Mouse (Mus musculus): ENCODE data around the gene Stk11. TPM values are rescaled to one million over a fixed set of nuclear protein-coding genes. Genes with fewer than 3 reads are reported as not detected.

The Stk11 gene
- polyA plus RNA-seq, 1 experiment from 2014 or later, result 18.1 TPM

GRCm38 (mm10) chr10:80143664-80144063, 28.1 kb downstream of the Stk11 start:
- no peak for DNase-seq (ENCODE audit: extremely low spot score, low spot score)
- H3K9me3 ChIP-seq, result no peaks in the 10 kb centered on the region
- peaks cover 41% of the 10 kb centered on the region for H3K36me3 ChIP-seq (replicated peaks)
- peaks cover 10% of the 10 kb centered on the region; the same call in 1 of the 2 replicates for H3K27me3 ChIP-seq (ENCODE audit: poor library complexity, severe bottlenecking)
- peak overlapping the region; percentile 95; the same call in 1 of the 2 replicates for H3K4me3 ChIP-seq
- WGBS, result 95% methylated on average over 7 of the region's 7 CpGs
- H3K4me1 ChIP-seq, result peaks cover 92% of the 10 kb centered on the region
- no peak overlapping the region for H3K27ac ChIP-seq

- Histone ChIP-seq H3K27ac (no peak overlapping the region), H3K36me3 (replicated peaks) (peaks cover 41% of the 10 kb centered on the region), H3K4me1 (peaks cover 88% of the 10 kb centered on the region), H3K4me3 (peak overlapping the region; percentile 95; the same call in 1 of the 2 replicates), H3K9me3 (no peaks in the 10 kb centered on the region), H3K27me3 (ENCODE audit: poor library complexity, severe bottlenecking) (peaks cover 9% of the 10 kb centered on the region; the same call in 1 of the 2 replicates)
- no peak for DNase-seq (ENCODE audit: extremely low spot score, low spot score)
- 93% methylated on average over 12 of the region's 12 CpGs for whole genome bisulfite sequencing
Observed at GRCm38 (mm10) chr10:80144159-80144558, 28.6 kb downstream of the Stk11 start.

- WGBS, result 78% methylated on average over 20 of the region's 20 CpGs
- H3K27me3 ChIP-seq (ENCODE audit: poor library complexity, severe bottlenecking), result peaks cover 3% of the 10 kb centered on the region; the same call in 1 of the 2 replicates
- peaks cover 82% of the 10 kb centered on the region for H3K4me1 ChIP-seq
- peak overlapping the region; percentile 99; the same call in 1 of the 2 replicates for H3K27ac ChIP-seq
- peak; percentile 78 for DNase-seq (ENCODE audit: extremely low spot score, low spot score)
- peak overlapping the region; percentile 95 for H3K4me3 ChIP-seq
- H3K9me3 ChIP-seq, result no peaks in the 10 kb centered on the region
- peaks cover 46% of the 10 kb centered on the region for H3K36me3 ChIP-seq (replicated peaks)
Observed at GRCm38 (mm10) chr10:80144864-80145838, 29.5 kb downstream of the Stk11 start.

GRCm38 (mm10) chr10:80145896-80146295, 30.3 kb downstream of the Stk11 start:
- H3K4me1 ChIP-seq, result peaks cover 80% of the 10 kb centered on the region
- 92% methylated on average over 6 of the region's 6 CpGs for WGBS

DNA sequence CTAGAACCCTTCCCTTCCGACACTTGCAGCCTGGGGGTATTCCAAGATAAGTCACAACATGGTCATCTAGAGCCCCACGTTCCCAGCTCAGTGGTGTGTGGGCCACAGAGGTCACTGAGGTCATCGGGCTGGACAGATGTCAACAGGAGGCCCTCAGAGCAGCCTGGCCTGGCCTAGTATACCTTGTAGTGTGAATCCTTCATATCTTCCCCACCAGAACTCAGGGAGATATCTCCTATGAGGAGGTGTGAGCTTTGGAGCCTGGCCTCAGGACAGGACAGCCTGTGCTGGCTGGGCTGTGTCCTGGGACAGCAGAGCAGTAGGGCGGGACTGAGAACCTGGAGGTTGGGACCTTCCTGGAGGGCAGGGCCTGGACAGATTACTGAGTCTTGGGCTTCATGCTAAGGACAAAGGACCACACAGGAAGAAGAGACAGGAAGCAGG, 31.0 kb downstream of the Stk11 start:
- no peak for DNase-seq (ENCODE audit: extremely low spot score, low spot score)
- H3K27me3 ChIP-seq (ENCODE audit: poor library complexity, severe bottlenecking), result no peaks in the 10 kb centered on the region
- 72% methylated on average over 4 of the region's 4 CpGs for WGBS
- H3K27ac ChIP-seq, result peak overlapping the region; percentile 99
- H3K36me3 ChIP-seq (replicated peaks), result peaks cover 61% of the 10 kb centered on the region
- H3K4me1 ChIP-seq, result peaks cover 77% of the 10 kb centered on the region
- H3K9me3 ChIP-seq, result no peaks in the 10 kb centered on the region
- H3K4me3 ChIP-seq, result peak overlapping the region; percentile 95

More at GRCm38 (mm10) chr10:80145896-80146295, 30.3 kb downstream of the Stk11 start:
- DNase-seq (ENCODE audit: extremely low spot score, low spot score), result no peak
- Histone ChIP-seq H3K9me3 (no peaks in the 10 kb centered on the region), H3K27ac (peak overlapping the region; percentile 99), H3K27me3 (ENCODE audit: poor library complexity, severe bottlenecking) (no peaks in the 10 kb centered on the region), H3K4me3 (peak overlapping the region; percentile 95), H3K36me3 (replicated peaks) (peaks cover 54% of the 10 kb centered on the region)

- H3K9me3 ChIP-seq, result no peaks in the 10 kb centered on the region
- 77% methylated on average over 5 of the region's 5 CpGs for WGBS
- no peaks in the 10 kb centered on the region for H3K27me3 ChIP-seq (ENCODE audit: poor library complexity, severe bottlenecking)
- peak overlapping the region; percentile 95 for H3K4me3 ChIP-seq
- peaks cover 77% of the 10 kb centered on the region for H3K4me1 ChIP-seq
- H3K27ac ChIP-seq, result peak overlapping the region; percentile 99
- H3K36me3 ChIP-seq (replicated peaks), result peaks cover 67% of the 10 kb centered on the region
- DNase-seq (ENCODE audit: extremely low spot score, low spot score), result no peak
Observed at GRCm38 (mm10) chr10:80147146-80147718, 31.6 kb downstream of the Stk11 start.

GRCm38 (mm10) chr10:80147719-80148601, 32.4 kb downstream of the Stk11 start, which contains the start of gene Midn:
Gene Midn (plus strand): TSS chr10:80148272.
- Histone ChIP-seq H3K27me3 (ENCODE audit: poor library complexity, severe bottlenecking) (no peaks in the 10 kb centered on the region), H3K36me3 (replicated peaks) (peaks cover 74% of the 10 kb centered on the region), H3K27ac (peak within 1 kb of the TSS; percentile 99), H3K4me3 (peak within 1 kb of the TSS; percentile 95), H3K9me3 (no peaks in the 10 kb centered on the region), H3K4me1 (peaks cover 77% of the 10 kb centered on the region)
- WGBS, result 1% methylated on average over 40 of the region's 42 CpGs
- DNase-seq (ENCODE audit: extremely low spot score, low spot score), result peak; percentile 81

DNA sequence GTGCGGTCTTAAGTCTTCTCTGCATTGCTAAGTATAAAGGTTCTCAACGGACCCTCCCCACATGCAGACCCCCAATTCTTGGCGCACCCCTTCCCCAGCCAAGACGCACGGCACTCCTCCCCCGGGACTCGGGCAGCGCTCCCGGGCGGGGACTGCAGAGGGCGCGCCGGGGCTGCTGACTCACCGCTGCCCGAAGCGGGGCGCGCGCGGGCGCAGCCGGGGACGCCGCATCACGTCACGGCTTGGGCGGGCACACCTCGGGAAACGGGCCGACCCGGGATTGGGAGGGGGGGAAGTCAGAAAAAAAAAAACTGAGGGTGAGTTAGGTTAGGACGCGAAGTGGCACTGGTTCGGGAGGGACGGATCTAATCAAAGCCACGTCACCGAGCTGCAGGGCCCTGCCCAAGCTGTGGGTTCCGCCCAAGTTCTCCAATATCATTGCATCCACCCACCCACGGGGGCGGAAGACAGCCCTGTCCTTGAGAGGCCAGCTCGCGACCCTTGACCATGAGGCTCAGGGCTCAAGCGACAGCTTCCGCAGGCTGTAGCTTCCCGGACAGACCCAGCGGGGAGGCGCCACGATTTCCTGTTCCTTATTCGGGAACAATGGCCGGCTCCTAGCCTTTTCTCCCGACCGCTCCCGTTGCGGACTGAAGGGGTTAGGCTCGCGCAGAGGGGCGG, 33.1 kb downstream of the Stk11 start:
- H3K4me1 ChIP-seq, result peaks cover 77% of the 10 kb centered on the region

GRCm38 (mm10) chr10:80149291-80150225, 34.0 kb downstream of the Stk11 start:
- DNase-seq (ENCODE audit: extremely low spot score, low spot score), result peak; percentile 100
- peak overlapping the region; percentile 95 for H3K4me3 ChIP-seq
- H3K36me3 ChIP-seq (replicated peaks), result peaks cover 76% of the 10 kb centered on the region
- under 1% methylated on average over 87 of the region's 88 CpGs for WGBS
- peak overlapping the region; percentile 99 for H3K27ac ChIP-seq
- no peaks in the 10 kb centered on the region for H3K9me3 ChIP-seq
- no peaks in the 10 kb centered on the region for H3K27me3 ChIP-seq (ENCODE audit: poor library complexity, severe bottlenecking)
- H3K4me1 ChIP-seq, result peaks cover 79% of the 10 kb centered on the region

More for the DNA sequence above, 33.1 kb downstream of the Stk11 start:
- no peaks in the 10 kb centered on the region for H3K9me3 ChIP-seq
- peak overlapping the region; percentile 99 for H3K27ac ChIP-seq
- peak; percentile 88 for DNase-seq (ENCODE audit: extremely low spot score, low spot score)
- no peaks in the 10 kb centered on the region for H3K27me3 ChIP-seq (ENCODE audit: poor library complexity, severe bottlenecking)
- H3K36me3 ChIP-seq (replicated peaks), result peaks cover 76% of the 10 kb centered on the region
- WGBS, result under 1% methylated on average over 57 of the region's 57 CpGs
- H3K4me3 ChIP-seq, result peak overlapping the region; percentile 95

GRCm38 (mm10) chr10:80150226-80151210, 34.9 kb downstream of the Stk11 start:
- H3K4me3 ChIP-seq, result peak overlapping the region; percentile 95
- under 1% methylated on average over 71 of the region's 71 CpGs for WGBS
- peaks cover 76% of the 10 kb centered on the region for H3K36me3 ChIP-seq (replicated peaks)
- no peaks in the 10 kb centered on the region for H3K9me3 ChIP-seq
- H3K27me3 ChIP-seq (ENCODE audit: poor library complexity, severe bottlenecking), result no peaks in the 10 kb centered on the region
- peak; percentile 92 for DNase-seq (ENCODE audit: extremely low spot score, low spot score)
- H3K4me1 ChIP-seq, result peaks cover 79% of the 10 kb centered on the region
- peak overlapping the region; percentile 99 for H3K27ac ChIP-seq

All from forebrain, embryonic 10.5 days (tissue).